Mouse (Mus musculus): Measurements from ENCODE around the gene Uhrf2.
A peak's percentile ranks its signal among the peaks of the same experiment; 100 is the strongest.
"Not testable (repeated sequence)": the region's sequence is repeated elsewhere in the genome, so short reads cannot be mapped to it uniquely, and the experiment has no call there.

Uhrf2 gene

GRCm38 (mm10) chr19:30029894-30030635, at the start of gene Uhrf2:
Gene Uhrf2, plus strand, starts transcription at chr19:30030513.
- peak; percentile 96 for DNase-seq

GRCm38 (mm10) chr19:29984208-29985005, 45.9 kb upstream of the Uhrf2 start:
- DNase-seq = no peak

- DNase-seq = no peak
Measured at GRCm38 (mm10) chr19:29986464-29987091, 43.7 kb upstream of the Uhrf2 start.

GRCm38 (mm10) chr19:30000406-30001365, 29.6 kb upstream of the Uhrf2 start:
- DNase-seq = peak; percentile 12

GRCm38 (mm10) chr19:30001550-30001949, 28.8 kb upstream of the Uhrf2 start:
- no peak for DNase-seq

GRCm38 (mm10) chr19:30003621-30004020, 26.7 kb upstream of the Uhrf2 start, which contains the start of gene Trpd52l3:
Gene Trpd52l3, plus strand, starts transcription at chr19:30003790.
- DNase-seq = no peak

- DNase-seq = no peak
Measured at GRCm38 (mm10) chr19:30006371-30006770, 23.9 kb upstream of the Uhrf2 start.

GRCm38 (mm10) chr19:30010520-30011296, 19.6 kb upstream of the Uhrf2 start:
- no peak for DNase-seq

- no peak for DNase-seq
Measured at GRCm38 (mm10) chr19:30014331-30014730, 16.0 kb upstream of the Uhrf2 start.

- no peak for DNase-seq
Measured at GRCm38 (mm10) chr19:30016156-30016555, 14.2 kb upstream of the Uhrf2 start.

GRCm38 (mm10) chr19:30023419-30023818, 6.9 kb upstream of the Uhrf2 start:
- DNase-seq = not testable (repeated sequence)

- no peak for DNase-seq
Measured at GRCm38 (mm10) chr19:30029002-30029710, 1.2 kb upstream of the Uhrf2 start.

GRCm38 (mm10) chr19:30030636-30031467, 539 bp downstream of the Uhrf2 start:
- peak; percentile 47 for DNase-seq

- no peak for DNase-seq
Measured at GRCm38 (mm10) chr19:30031468-30031931, 1.2 kb downstream of the Uhrf2 start.

- no peak for DNase-seq
Measured at GRCm38 (mm10) chr19:30032206-30032605, 1.9 kb downstream of the Uhrf2 start.

GRCm38 (mm10) chr19:30035361-30035760, 5.0 kb downstream of the Uhrf2 start:
- no peak for DNase-seq

- DNase-seq = no peak
Measured at GRCm38 (mm10) chr19:30043691-30044090, 13.4 kb downstream of the Uhrf2 start.

- DNase-seq = no peak
Measured at GRCm38 (mm10) chr19:30044630-30045029, 14.3 kb downstream of the Uhrf2 start.

GRCm38 (mm10) chr19:30045857-30046256, 15.5 kb downstream of the Uhrf2 start:
- DNase-seq = no peak

- no peak for DNase-seq
Measured at GRCm38 (mm10) chr19:30050584-30050983, 20.3 kb downstream of the Uhrf2 start.

Data from right cerebral cortex, postnatal 4 days (tissue).